Mouse (Mus musculus) right cerebral cortex, postnatal 25 days (tissue): ENCODE data around the gene Enox1.
"Not testable (repeated sequence)": the region's sequence is repeated elsewhere in the genome, so short reads cannot be mapped to it uniquely, and the experiment has no call there.

ENCODE experiments used
- DNase-seq: peaks from one replicate; pipeline ENCODE4 v3.0.0; 2022

The Enox1 gene

DNA sequence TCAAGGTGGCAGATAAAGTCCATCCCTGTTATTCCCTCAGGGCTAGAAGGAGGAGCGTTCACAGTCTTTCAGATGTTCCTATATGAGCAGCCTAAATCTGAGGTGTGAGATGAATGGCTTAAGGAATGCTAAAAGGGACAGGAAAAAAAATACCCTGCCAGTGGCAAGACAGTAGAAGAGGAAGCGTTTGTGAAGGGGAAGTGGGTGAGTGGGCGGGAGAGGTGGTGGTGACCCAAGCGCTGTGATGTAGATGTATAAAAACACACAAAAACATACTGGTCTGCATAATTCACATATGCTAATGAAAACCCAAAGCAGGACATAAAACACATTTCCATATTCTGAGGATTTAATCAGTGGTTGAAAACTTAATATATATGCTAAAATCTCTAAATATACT is 367.7 kb downstream of the Enox1 start:
- DNase-seq: no peak

DNA sequence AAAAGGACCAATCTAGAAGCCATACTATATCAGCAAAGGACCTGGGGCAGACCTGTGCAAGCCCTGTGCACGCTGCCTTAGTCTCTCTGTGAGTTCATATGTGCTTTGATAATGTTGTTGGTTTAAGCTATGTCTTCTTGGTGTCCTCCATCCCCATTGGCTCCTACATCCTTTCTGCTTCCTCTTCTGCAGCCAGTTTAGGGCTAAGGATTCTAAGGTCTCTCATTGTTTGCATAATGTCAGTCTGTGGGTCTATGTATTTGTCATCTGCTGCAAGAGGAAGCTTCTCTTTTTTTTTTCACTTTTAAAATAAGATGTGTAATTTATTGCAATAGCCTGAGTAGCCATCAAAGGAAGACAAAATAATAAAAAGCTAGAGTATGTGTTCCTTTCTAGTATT is 369.7 kb downstream of the Enox1 start:
- no peak for DNase-seq

GRCm38 (mm10) chr14:77529201-77529600 is 372.6 kb downstream of the Enox1 start:
- DNase-seq: no peak

GRCm38 (mm10) chr14:77529621-77530020 is 373.1 kb downstream of the Enox1 start:
- DNase-seq: no peak

DNA sequence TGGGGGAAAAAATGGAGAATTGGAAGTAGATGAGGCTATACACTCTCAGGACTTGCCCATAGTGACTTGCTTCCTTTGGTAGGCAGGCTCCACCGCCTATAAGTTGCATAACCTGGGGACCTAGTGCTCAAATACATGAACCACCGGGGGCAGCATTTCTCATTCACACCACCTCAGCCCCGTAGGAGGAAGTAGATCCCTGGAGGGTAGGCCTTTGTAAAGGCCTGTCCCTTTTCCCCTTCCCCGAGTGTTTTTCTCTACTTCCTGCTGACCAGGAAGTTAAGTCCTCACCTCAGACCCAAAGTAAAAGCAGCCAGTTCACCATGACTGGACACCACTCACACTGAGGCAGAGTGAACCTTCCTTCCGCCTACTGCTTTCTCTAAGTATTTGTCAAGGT is 377.1 kb downstream of the Enox1 start:
- DNase-seq: no peak

DNA sequence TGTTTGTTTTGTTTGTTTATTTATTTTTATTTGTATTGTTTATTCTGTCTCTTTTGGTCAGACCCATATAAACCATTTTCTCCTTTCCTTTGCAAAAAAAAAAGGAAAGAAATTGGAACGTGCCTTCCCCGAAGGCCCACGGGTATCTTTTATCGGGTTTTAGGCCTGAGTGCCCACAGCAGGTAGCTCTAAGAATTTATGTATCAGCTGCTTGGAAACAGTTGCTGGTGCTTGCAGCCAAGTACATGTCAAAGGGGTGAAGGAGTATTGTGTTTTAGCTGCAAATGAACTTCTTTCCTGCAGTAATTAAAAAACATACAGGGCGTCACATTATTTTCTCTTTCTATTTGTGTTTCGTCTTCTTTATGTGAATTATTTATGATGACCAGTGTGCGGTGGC is 377.6 kb downstream of the Enox1 start:
- no peak for DNase-seq

- no peak for DNase-seq
These were observed 380.0 kb downstream of the Enox1 start for GRCm38 (mm10) chr14:77536592-77536991.

GRCm38 (mm10) chr14:77539563-77539962 is 383.0 kb downstream of the Enox1 start:
- DNase-seq: not testable (repeated sequence)

DNA sequence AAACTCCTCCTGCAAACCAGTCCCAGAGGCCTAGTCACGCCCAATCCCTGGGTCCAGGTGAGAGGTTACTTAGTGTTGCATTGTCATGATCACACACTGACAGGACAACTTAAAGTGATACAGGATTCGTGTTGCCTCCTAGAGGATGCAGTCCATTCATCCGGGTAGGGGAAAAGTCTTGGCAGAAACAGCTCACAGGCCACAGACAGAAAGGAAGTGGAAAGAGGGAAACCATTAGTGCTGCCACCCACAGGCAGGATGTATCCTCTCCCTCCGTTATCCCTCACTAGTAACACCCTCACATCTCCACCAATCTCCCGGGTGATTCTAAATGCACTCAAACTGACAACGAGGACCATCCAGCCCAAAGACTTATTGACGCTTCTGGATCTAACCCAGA is 385.4 kb downstream of the Enox1 start:
- no peak for DNase-seq

DNA sequence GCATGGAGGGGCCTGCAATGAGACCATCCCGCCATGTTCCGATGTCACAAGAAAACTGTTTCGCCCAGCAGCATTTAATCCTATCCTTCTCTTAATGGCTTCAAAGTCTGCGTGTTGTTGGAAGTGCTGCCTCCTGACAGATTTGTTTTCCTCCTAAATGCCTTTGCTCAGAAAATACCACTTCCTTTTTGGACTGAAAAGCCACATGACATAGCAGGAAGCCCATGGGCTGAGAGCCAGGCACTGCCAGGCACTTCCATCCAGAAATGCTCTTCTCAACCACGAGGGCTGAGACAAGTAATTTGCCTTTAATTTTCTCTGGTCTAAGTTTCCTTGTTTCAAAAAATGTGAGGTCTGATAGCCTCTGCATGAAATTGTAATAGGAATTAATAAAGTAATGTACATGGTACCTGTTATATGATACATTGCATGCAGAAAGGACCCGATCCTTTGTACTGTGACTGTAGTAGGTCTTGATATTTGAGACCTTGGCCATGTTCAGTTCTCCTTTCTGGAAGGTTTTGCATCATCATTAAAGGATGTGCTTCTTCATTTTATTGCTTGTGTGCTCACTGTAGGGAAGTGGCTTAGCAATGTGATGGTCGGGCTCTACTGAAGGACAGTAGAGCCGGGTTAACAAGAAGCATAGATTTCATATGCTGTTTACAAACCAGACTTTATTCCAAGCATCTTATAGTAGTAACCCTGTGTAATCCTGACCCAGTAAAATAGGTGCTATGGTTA is 390.1 kb downstream of the Enox1 start:
- no peak for DNase-seq

DNA sequence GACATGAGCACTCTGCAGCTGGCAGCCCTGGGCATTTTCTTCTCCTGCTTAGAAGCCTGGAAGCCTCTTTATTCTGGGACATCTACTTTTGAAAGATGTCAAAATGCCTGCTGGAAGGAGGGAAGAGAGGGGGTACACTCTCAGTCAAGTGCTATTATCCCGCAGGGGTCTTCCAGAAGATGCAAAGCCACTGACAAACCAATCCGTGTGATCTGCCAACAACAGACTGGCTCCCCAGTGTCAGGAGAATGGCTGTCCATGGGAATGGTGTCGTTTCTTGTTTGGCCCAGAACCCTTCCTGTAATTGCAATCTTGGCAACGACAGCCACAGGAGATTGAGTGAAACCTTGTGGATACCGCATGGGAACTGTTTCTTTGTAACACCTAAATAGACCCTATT is 390.8 kb downstream of the Enox1 start:
- DNase-seq: no peak

DNA sequence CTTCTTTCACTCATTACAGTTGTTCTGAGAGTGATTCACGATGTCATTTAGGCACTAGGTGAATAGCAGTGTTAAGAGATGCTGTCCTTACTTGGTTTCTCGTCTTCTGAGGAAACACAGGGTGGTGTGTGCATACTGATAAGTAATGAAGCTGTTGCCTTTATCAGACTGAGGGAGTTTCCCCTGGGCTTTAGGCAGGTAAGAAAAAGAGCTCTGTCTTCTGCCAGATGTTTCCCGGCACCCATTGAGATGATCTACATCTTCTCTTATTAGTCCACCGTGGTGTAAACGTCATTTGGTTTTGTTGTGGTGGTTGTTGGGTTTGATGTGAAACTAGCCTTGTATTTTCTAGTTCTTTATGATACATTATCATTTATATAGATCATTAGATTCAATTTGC is 392.4 kb downstream of the Enox1 start:
- DNase-seq: no peak

DNA sequence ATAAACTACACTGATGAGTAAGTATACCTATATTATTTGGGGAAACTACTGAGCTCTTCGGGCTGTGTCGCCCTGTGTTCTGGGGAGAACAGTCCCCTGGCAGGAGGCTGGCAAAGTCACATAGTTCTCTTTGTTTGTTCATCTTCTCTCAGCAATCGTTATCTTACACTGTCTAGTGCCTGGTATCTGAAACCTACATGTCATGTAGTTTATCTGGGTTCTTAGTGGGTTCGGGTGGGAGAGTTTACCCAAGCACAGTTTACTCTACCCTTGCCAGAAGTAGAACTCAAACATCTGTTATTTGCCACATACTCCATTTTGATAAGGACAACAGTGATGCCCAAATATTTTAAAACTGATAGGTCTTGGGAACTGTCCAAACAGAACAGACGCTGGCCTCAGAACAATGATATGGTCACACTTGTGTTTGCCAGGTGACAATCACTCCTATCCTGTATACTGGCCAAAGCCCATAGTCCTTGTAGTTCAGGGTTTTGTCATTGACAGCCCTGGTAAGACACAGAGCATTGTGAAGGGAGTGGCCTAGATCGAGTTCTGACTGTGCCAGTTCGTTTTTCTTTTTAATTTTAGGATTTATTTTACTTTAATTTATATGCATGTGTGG is 401.0 kb downstream of the Enox1 start:
- DNase-seq: no peak

- no peak for DNase-seq
These were observed 402.3 kb downstream of the Enox1 start for GRCm38 (mm10) chr14:77558910-77559309.

DNA sequence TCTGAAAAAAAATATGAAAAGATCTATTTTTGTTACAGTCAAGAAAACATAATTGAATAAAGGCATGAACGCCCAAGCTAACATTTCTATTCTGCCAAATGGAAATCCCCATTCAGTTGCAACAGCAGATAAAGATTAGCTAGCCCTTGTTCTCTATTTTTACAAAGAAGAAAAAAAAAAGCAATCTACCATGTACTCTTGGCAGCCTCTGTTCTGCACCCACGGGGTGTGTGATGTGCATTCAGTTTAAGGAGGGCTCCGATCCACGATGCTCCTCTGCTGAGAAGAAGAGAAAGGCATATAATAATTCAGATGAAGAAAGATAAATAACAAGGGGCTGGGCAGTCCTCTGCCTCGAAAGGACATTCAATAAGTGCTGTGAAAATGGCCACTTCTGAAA is 403.2 kb downstream of the Enox1 start:
- DNase-seq: no peak

GRCm38 (mm10) chr14:77561808-77562583 is 405.4 kb downstream of the Enox1 start:
- DNase-seq: no peak

- DNase-seq: no peak
These were observed 407.4 kb downstream of the Enox1 start for GRCm38 (mm10) chr14:77563922-77564321.

- DNase-seq: no peak
These were observed 410.6 kb downstream of the Enox1 start for GRCm38 (mm10) chr14:77567120-77567519.

- no peak for DNase-seq
These were observed 417.9 kb downstream of the Enox1 start for GRCm38 (mm10) chr14:77574436-77574835.

GRCm38 (mm10) chr14:77576411-77576810 is 419.8 kb downstream of the Enox1 start:
- no peak for DNase-seq

DNA sequence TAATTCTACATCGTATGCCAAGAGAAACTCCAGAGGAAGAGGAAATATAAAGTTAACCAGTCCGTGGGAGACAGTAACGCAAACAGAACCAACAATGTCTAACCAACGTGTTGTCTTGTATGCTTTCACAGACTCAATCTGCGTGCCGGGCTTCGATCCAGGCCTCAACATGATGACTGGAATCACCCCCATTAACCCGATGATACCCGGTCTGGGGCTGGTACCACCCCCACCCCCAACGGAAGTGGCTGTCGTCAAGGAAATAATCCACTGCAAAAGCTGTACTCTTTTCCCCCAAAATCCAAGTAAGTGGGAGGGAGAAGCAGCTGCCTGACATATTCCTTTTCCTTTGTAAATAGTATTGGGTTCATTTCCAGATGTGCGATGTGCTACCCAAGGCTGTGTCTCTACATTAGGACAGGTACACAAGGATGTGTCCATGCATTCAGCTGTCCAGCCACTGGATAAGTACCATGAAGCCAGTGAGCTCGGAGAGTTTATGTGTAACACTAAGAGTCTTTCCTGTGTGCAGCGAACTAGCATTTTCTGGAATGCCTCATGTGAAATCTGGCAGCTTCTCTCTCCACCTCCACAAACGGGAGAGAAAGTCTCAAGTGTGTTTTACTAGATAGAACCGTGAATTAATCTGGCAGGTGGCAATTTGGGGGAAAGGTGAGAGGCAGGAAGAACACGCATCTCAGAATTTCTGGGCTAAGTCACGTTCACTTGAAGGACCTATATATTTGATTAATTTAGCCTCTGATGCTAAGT is 421.1 kb downstream of the Enox1 start:
- peak; percentile 29 for DNase-seq

DNA sequence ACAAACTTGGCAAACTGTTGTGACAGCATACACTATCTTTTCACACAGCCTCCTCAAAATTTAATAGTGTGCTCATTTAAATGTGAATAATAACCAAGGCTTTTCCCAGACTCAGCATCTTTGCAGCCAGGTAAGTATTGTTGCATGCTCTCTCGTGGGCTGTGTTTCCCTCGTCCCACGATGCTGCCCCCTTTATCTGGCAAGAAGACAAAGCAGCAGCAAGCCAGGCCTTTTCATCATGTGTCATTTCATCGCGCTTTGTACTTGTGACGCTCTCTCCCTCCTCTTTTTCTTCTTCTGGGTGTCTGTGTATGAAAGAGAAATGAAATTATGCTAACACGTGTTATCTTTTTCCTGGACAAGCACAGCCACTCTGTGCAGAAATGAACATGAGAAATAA is 421.8 kb downstream of the Enox1 start:
- no peak for DNase-seq
